Mouse (Mus musculus): ENCODE measurements around the gene Tspan5.

Gene Tspan5

DNA sequence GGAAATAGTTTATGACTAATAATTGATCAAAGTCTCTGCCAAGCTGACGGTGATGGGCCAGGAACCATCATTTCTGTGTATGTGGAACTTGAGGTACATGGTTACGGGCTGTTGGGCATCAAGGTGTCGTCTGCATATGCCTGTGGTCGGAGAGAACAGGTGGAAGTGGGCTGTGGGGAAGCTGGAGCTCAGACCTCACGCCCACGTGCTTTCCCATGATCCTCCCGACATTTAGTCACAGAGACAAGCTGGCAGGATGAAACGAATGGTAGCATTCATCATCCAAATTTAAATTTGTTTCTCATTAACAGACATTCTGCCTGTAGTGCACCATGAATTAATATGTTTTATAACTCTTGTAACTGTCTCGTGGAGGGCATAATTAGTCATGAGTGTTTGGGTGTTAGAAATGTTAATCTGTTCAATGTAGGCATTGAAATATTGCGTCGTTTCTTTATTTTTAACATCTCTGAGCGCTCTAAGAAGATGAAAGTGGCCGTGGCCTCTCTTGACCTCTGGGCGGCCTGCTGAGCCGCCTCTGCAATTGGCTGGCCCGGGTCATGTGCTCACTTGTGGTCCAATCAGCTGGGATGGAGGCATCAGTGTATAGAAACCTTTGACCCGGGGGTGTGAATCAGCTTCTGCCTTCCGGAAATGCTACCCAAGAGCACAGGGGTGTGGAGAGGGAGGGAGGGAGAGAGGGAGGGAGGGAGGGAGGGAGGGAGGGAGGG lies 45.9 kb downstream of the Tspan5 start:
- CTCF ChIA-PET: interaction anchor here in 1 of 4 experiments (0.5 kb wide), 1 partner anchor 101 kb away, joined by 8 read pairs; no protein-coding TSS in a partner anchor
- POLR2A ChIA-PET: interaction anchor here in 3 of 4 experiments (0.6 to 2.5 kb wide), 6 partner anchors 10 to 82 kb away, joined by 3 to 9 read pairs (median 4); no protein-coding TSS in a partner anchor

DNA sequence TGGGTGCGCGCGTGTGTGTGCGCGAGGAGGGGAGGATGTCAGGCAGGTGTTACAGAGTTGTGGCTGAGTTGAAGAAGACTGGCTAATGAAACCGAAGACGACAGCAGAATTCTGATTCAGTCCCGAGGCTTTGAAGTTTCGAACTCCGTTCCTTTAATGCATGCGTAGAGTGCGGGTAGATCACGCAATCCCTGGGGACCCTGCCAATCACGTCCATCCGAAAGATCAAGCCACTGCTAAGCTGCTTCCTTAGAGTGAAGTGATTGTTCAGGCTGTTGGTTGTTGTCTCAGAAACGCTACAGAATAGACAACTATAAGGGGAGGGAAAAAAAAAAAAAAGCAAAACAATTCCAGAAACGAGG lies 46.5 kb downstream of the Tspan5 start:
- CTCF ChIA-PET: no interaction called here
- POLR2A ChIA-PET: interaction anchor here in 3 of 4 experiments (0.6 to 2.5 kb wide), 5 partner anchors 12 to 147 kb away, joined by 3 to 9 read pairs (median 6); no protein-coding TSS in a partner anchor

DNA sequence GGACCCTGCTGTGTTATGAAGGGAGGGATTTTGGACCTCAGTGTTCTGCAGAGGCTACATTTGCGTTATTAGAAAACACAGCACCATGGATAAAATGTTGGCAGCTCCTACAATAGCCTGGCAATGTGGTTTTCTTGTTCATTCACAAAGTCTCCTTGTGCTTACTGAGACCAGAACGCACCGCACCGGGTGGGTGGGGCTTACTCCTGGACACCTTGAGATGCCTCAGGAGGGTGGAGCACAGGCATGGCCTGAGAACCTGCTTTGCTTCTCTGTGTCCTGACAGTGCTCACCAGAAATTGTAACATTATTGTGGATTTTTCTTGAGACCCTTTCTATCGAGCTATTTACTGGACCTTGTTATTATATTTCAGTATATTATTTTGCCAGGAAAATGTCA lies 47.3 kb downstream of the Tspan5 start:
- CTCF ChIA-PET: no interaction called here
- POLR2A ChIA-PET: interaction anchor here in 3 of 4 experiments (1.1 to 2.5 kb wide), 6 partner anchors 13 to 37 kb away, joined by 3 to 9 read pairs (median 3); no protein-coding TSS in a partner anchor

DNA sequence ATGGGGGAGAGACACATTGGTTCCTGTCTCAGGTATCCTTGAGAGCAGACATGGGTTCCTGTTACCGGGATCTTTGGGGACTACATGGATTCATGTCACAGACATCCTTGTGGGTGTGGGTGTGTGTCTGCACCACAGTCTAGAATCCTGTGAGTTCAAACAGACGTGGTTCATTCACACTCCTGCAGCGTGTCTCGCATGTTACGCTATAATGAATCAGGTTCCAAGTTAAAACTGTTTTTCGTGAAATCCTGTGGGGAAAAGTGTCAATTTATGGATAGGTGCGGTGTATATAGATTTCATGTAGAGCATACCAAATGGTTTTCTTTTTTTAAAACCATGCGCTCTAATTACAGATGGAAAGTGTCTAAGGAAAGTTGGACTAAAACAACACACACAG lies 52.5 kb downstream of the Tspan5 start:
- POLR2A ChIA-PET: no interaction called here
- CTCF ChIA-PET: no interaction called here

DNA sequence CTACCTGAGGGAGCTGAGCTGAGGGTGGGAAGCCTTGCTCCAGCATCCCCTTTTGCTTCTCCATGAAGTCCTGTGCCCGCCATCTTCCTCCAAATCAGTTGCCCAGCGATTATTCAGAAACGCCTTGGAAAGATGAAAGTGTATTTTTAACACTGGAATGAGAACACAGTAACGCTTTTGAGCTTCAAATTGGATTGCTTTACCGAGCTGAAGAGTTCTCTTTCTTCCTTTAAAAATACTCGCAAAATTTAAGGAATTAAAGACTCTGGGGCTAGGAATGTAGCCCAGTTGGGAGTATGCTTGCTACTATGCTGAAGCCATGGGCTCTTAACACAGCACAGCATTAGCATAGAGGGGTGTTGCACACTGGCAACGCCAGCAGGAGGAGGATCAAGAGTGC lies 54.0 kb downstream of the Tspan5 start:
- ChIA-PET CTCF (interaction anchor here in 1 of 4 experiments (0.5 kb wide), 1 partner anchor 213 kb away, joined by 5 read pairs; no protein-coding TSS in a partner anchor), POLR2A (interaction anchor here in 1 of 4 experiments (1.0 to 3.7 kb wide), 4 partner anchors 12 to 28 kb away, joined by 3 to 13 read pairs (median 6); no protein-coding TSS in a partner anchor)

DNA sequence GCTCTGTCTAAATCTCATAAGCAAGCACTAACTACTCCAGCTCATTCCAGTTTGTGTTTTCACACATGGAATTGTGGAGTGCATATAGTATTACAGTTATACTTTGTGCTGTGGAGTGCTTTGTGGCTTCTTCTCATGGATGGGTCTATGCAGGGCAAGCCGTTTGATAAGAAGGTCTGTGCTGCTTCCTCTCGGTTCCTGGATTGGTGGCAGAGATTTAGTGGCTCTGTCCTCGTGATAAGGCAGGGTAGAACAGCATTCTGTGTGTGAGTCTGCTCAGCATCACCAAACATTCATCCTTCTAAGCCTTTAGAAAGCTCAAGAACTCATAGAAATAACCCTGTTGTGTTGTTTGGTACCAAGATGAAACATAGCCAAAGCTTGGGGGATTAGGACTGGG lies 54.6 kb downstream of the Tspan5 start:
- CTCF ChIA-PET: interaction anchor here in 1 of 4 experiments (0.5 kb wide), 1 partner anchor 213 kb away, joined by 5 read pairs; no protein-coding TSS in a partner anchor
- POLR2A ChIA-PET: interaction anchor here in 2 of 4 experiments (0.9 to 3.7 kb wide), 6 partner anchors 11 to 28 kb away, joined by 3 to 13 read pairs (median 4); no protein-coding TSS in a partner anchor

DNA sequence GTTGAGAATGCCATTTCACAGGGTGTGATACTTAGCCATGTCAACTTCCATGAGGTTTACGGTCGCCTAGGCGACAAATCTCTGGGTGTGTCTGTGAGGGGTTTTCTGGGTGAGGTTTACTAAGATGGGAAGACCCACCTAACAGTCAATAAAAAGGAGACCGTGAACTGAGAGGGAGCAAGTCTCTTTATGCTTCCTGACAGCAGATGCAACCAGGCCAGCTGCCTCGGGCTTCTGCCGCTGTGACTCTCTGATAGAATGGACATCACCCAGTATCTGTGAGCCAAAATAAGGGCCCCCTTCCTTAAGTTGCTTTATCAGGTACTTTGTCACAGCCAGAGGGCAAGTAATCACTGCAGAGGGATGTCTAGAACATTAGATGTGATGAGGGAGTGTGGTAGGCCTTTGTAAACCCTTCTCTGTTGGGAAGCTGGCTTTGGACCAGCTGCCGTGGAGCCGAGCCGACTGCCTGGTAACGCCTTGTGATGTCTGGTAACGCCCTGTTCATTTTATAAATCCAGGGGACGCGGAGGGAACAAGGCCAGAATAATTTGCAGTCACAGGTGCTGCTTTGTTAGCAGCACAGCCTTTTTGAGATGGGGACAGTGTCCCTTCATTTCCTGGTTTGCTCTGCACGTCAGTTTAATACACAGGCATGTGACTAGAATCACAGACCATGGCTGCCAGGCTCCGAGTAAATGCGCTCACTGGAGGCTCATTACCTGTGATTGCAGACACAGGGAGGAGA lies 58.8 kb downstream of the Tspan5 start:
- ChIA-PET CTCF (no interaction called here), POLR2A (interaction anchor here in 3 of 4 experiments (0.6 to 4.3 kb wide), 19 partner anchors 9 to 60 kb away, joined by 3 to 29 read pairs (median 4); no protein-coding TSS in a partner anchor)

DNA sequence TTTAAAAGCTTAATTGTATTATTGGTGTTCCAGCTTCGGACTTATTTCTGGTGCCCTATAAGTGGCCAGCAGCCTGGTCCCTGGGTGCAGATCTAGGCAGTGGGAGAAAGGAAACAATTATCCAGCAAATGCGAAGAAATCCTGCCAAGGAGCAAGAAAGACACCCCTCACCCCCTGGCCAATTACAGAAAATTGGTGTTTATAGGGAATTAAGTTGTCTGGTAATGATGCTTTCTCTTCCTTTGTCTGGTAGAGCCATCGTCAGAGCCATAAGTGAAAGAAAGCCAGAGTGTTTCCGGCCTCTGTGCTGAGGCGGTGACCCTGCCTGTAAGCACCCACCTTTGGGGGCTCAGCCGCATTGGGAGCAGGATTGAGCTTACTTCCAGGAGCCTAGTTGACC lies 59.7 kb downstream of the Tspan5 start:
- ChIA-PET CTCF (no interaction called here), POLR2A (interaction anchor here in 3 of 4 experiments (0.7 to 4.3 kb wide), 10 partner anchors 8 to 275 kb away, joined by 3 to 29 read pairs (median 4); partner anchors contain the start of gene Eif4e (in 1 of the 3))

DNA sequence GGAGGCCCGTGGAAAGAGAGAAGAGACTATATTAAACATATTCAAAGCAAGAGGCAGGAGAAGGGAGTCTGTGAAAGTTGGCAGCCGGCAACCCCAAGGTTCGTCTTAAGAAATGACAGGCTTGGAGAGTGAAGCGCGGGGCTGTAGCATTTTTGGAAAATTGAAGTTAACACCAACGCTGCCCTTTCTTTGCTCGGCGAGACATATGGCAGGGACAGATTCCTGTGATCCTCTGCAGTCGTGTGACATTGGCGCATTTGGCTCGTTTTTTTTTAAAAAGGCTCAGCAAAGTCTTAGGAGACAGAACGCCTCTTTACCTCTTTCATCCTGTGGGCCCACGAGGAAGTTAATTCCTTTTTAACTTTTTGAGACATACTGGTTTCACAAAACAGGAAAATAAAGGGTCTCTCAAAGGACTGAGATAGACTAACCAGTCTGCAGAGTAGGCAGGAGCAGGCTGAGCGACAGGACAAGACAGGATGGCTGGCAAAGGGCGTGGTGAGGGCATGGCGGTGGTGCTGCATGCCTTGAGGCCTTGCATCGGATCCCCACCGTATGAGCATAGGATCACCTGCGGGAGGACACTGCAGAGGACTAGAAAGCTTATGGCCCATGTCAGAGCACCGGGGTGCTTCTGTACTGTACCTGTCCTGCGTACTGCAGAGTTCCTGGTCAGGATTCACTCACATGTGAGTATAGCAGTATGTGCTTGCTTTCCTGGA lies 60.9 kb downstream of the Tspan5 start:
- CTCF ChIA-PET: no interaction called here
- POLR2A ChIA-PET: interaction anchor here in 2 of 4 experiments (1.0 to 4.3 kb wide), 3 partner anchors 9 to 27 kb away, joined by 3 to 29 read pairs (median 3); no protein-coding TSS in a partner anchor

DNA sequence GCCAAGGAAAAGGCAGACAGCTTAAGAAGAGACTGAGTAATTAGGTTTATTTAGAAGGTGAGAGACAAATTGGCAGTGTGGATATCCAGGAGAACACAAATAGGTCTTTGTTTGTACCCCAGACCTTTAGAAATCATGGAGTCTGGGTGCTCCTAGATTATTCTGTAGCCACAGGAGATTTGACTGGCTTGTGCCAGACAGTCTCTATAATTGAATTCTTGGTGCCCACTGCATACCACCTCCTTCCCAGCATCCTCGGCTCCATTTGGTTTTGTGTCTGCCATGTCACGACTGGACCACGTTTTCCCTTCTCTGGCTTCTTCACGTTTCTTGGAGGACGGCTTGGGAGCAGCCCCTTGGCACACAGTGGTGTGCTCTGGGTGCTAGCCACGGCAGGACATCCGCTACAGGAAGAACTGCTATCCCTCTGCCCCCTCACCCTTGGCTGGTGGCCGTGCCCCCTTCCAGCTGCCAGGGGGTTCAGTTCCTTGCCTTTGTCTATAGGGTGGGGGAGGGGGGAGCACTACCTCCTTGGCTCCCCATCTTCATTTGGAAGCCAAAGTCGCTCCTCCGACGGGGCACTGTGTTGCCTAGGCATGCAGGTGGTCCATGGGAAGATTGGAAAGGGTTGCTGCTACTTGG lies 61.6 kb downstream of the Tspan5 start:
- ChIA-PET CTCF (no interaction called here), POLR2A (interaction anchor here in 2 of 4 experiments (0.6 to 4.3 kb wide), 6 partner anchors 8 to 81 kb away, joined by 3 to 29 read pairs (median 4); no protein-coding TSS in a partner anchor)

DNA sequence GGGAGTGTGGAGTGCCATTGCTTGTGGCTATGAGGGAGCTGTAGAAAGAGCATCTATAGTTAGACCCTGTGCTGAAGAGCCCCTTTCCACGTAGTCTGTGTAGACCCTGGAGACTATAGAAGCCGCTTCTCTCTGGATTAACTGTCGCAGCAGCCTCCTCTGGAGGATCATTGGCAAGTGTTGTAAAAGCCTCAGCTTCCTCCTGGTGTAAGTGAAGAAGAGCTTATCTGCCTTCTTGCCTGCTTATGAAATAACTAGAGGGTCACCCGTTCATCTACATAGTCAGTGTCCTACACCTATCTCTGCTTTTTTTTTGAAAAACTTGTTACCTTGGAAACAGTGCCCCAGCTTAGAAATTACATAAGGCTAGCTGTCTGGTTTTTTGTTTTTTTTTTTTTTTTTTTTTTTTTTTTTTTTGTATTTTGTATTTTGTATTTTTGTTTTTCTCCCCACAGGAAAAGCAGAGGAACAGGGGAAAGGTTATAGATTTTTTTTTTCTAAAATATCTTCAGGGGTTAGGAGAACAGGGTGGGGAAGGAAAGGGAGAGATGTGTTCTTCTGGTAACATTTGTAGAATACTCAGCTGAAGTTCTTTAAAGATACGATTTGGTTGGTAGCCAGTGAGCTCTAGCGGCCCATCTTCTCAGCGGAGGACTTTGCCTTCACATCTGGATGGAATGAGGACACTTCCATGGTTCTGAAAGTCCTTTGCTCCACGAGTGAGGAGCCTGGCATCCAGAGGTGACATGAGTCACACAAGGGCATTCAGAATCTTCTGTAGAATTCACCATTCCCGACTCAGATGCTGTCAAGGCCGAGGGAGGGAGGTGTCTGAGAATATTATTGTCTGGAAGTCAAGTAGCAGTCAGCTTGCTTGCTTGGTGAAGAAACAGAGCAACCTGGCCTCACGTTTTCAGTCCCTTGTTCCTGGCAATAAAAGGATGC lies 62.4 kb downstream of the Tspan5 start:
- ChIA-PET CTCF (no interaction called here), POLR2A (interaction anchor here in 2 of 4 experiments (0.6 to 2.3 kb wide), 7 partner anchors 9 to 82 kb away, joined by 3 to 9 read pairs (median 3); no protein-coding TSS in a partner anchor)

DNA sequence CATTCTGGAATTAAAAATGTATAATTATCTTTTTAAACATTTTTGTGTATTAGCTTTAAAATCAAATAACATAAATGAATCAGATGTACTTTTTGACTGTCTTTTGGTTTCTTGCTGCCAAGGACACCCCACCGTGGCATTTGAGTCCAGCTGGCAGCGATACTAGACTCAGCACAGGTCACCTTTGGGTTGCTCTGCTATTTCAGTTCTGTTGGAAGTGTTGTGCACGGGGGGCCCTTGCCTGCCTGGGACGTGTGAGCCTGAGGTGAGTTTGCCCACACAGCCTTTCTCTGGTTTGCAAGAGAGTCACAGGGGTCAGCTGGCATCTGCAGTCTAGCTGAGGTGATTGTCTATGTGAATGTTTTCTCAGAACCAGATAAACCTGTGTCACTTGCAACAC lies 65.8 kb downstream of the Tspan5 start:
- ChIA-PET CTCF (interaction anchor here in 2 of 4 experiments (0.6 kb wide), 2 partner anchors 60 to 664 kb away, joined by 4 to 5 read pairs; no protein-coding TSS in a partner anchor), POLR2A (interaction anchor here in 2 of 4 experiments (0.5 to 3.2 kb wide), 5 partner anchors 9 to 304 kb away, joined by 3 to 8 read pairs (median 4); no protein-coding TSS in a partner anchor)

DNA sequence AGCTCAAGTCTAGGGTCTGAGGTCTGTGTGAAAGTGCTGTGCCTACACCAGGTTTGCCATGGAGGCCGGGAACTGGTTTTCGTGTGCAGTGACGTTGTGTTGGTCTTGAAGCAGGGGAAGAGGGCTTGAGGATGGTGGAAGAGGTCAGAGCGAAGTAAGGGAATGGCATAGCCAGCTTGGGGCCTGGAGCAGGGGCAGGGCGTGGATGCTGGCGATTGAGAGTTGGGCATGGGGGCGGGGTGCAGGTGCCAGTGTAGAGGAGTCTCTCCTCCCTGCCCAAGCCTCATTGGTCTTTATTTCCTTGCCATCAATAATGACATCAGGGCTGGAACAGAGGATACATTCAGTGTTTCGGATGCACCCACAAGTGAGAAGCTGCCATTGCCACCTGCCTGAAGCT lies 67.5 kb downstream of the Tspan5 start:
- POLR2A ChIA-PET: interaction anchor here in 3 of 4 experiments (0.6 to 5.1 kb wide), 12 partner anchors 8 to 845 kb away, joined by 3 to 29 read pairs (median 4); no protein-coding TSS in a partner anchor

DNA sequence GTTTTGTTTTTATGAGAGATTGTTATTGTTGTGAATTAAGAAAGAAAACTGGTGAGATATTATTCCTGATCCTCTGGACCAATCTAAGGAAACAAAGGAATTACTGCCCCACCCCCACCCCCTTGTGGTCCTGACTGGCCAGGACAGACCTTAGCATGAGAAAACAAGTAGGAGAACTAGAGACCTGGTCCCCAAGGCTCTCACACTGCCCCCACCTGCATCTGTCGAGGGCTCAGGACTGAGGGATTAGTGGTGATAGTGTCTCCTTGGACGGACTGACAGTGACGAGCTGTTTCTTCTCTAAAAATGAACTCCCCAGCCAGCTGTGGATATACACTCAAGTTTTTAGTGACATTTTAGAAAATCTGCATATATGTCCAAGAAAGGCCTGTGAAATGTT lies 70.6 kb downstream of the Tspan5 start:
- ChIA-PET CTCF (no interaction called here), POLR2A (interaction anchor here in 2 of 4 experiments (0.6 to 5.1 kb wide), 17 partner anchors 8 to 286 kb away, joined by 3 to 29 read pairs (median 5); partner anchors contain the start of gene Tspan5 (in 1 of the 2))

More for the DNA sequence above, 67.5 kb downstream of the Tspan5 start:
- CTCF ChIA-PET: no interaction called here

DNA sequence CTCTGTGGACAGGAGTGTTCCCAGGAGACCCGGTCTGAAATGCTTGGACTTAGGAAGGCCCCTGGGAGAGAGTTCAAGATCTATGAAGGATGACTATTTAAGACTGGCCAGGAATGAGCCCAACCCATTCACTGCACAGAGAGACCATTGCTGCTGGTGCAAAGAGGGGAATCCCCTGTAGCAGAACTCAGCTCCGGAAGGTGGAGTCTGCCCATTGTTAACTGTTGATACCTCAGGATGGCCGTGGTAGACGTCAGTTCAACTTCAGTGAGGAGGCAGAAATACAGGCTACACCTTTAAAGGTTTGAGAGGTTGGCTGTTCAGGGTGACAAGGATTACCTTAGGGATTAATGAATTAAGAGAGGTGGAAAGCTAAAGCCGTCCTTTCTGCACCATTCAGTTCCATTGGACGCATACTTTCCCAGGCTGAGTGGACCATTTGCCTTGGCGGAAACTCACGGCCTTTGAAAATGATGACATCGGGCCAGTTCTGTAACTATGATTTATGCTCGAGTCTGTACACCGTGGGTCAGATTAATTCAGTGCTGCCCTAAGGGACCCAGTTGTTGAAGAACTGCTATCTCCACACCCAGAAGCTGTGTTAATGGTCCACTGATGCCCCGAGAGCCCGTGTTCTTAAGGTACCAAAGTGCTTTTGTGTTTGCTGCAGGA lies 71.3 kb downstream of the Tspan5 start:
- POLR2A ChIA-PET: interaction anchor here in 3 of 4 experiments (0.6 to 5.1 kb wide), 22 partner anchors 9 to 287 kb away, joined by 3 to 29 read pairs (median 5); partner anchors contain the start of gene Tspan5 (in 2 of the 3)
- CTCF ChIA-PET: no interaction called here

DNA sequence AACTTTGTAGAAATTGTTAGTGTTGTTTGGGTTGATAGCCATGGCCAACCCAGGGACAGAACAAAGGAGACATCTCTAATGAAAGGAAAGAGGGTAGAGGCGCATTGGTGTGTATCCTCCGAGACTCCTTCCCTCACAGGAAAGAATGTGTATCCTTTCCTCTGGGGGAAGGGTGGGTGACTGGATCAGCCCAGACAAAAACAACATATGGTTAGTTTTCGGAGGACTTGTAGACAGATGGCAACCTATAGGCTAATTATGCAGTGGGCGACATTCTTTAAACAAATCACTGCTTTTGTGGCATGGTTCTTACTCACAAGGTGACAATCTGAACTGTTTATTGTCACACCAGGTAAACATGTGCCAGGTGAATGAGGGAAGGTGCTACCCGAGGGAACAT lies 72.5 kb downstream of the Tspan5 start:
- ChIA-PET POLR2A (interaction anchor here in 3 of 4 experiments (1.0 to 3.1 kb wide), 7 partner anchors 10 to 72 kb away, joined by 3 to 11 read pairs (median 5); partner anchors contain the start of gene Tspan5 (in 1 of the 3)), CTCF (no interaction called here)

All from embryonic stem cell, embryonic (primary cell).